Comparison of ENCODE assay signal across 18 mouse cellular contexts in the genomic region with DNA sequence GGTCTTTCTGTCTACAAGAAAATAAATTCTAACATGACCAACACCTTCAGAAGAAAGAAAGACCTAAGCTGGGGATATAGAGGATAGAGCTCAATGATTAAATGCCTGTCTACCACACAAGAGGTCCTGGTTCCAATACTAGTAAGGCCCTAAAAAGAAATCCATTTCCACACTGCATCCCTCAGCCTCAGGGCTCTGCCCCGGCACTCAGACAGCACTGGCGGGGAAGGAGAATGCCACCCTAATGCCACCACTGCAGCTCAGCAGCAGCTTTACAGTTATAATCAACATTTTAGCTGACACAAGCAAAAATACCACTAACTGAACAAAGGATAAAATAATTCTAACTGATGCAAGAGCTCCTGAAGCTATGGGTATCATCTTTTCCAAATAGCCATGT. TPM values are rescaled to one million over a fixed set of nuclear protein-coding genes. Genes with fewer than 3 reads are reported as not detected.
A peak's percentile ranks its signal among the peaks of the same experiment; 100 is the strongest.
DNase-seq lines count a peak whose midpoint lies in the region; ATAC-seq and TF ChIP-seq lines count a peak whose summit lies in the region.
"Had no signal": no experiment of that assay in that cellular context is flagged by ENCODE, and none has a peak within 500 bp of the region (broad histone marks: within the 10 kb centered on the region; RNA-seq: fewer than 3 reads in every experiment).

No protein-coding gene starts in this region.

- no peaks in the 10 kb centered on the region for H3K27me3 ChIP-seq in kidney, embryonic 16.5 days (ENCODE audit: insufficient read depth, low read length)
- H3K27me3 ChIP-seq in forebrain, embryonic 15.5 days = no peaks in the 10 kb centered on the region
- H3K27me3 ChIP-seq in hindbrain, postnatal 0 days (ENCODE audit: insufficient read depth, low read length) = no peaks in the 10 kb centered on the region
- H3K27me3 ChIP-seq in neural tube, embryonic 13.5 days = no peaks in the 10 kb centered on the region
- H3K27me3 ChIP-seq in liver, embryonic 12.5 days (replicated peaks) = no peaks in the 10 kb centered on the region; the same call in 1 of the 2 replicates
- no peaks in the 10 kb centered on the region for H3K27me3 ChIP-seq in kidney, adult 2 months (replicated peaks; ENCODE audit: control insufficient read depth, insufficient read depth, low read length)
- H3K27me3 ChIP-seq: embryonic facial prominence, embryonic 15.5 days; limb, embryonic 15.5 days had no signal

- no peak overlapping the region for H3K4me3 ChIP-seq in kidney, embryonic 16.5 days (ENCODE audit: low read length)
- peak overlapping the region; percentile 45 for H3K4me3 ChIP-seq in forebrain, embryonic 15.5 days
- H3K4me3 ChIP-seq in hindbrain, postnatal 0 days (ENCODE audit: low read length) = peak overlapping the region; percentile 48
- peak overlapping the region; percentile 42 for H3K4me3 ChIP-seq in neural tube, embryonic 13.5 days
- no peak overlapping the region for H3K4me3 ChIP-seq in liver, embryonic 12.5 days
- no peak overlapping the region for H3K4me3 ChIP-seq in kidney, adult 2 months (ENCODE audit: insufficient read depth, low read depth, low read length)
- H3K4me3 ChIP-seq: embryonic facial prominence, embryonic 15.5 days; limb, embryonic 15.5 days had no signal

- no peak for TF ChIP-seq POLR2A in kidney, adult 2 months (IDR thresholded peaks at IDR 0.05; ENCODE audit: low read depth, low read length)

- H3K4me2 ChIP-seq in kidney, embryonic 16.5 days (replicated peaks; ENCODE audit: low read depth, low read length) = no peak overlapping the region; the same call in 1 of the 2 replicates
- H3K4me2 ChIP-seq in forebrain, embryonic 15.5 days (replicated peaks) = peak overlapping the region; percentile 38
- peak overlapping the region; percentile 57 for H3K4me2 ChIP-seq in hindbrain, postnatal 0 days (ENCODE audit: low read depth, low read length)
- H3K4me2 ChIP-seq in neural tube, embryonic 13.5 days = peak overlapping the region; percentile 57
- H3K4me2 ChIP-seq in liver, embryonic 12.5 days = no peak overlapping the region
- H3K4me2 ChIP-seq: embryonic facial prominence, embryonic 15.5 days; limb, embryonic 15.5 days had no signal

- no peak overlapping the region for H3K9ac ChIP-seq in kidney, embryonic 16.5 days (replicated peaks; ENCODE audit: low read length)
- H3K9ac ChIP-seq in forebrain, embryonic 15.5 days (replicated peaks) = peak overlapping the region; percentile 49
- H3K9ac ChIP-seq in hindbrain, postnatal 0 days (replicated peaks; ENCODE audit: low read length) = peak overlapping the region; percentile 56
- peak overlapping the region; percentile 74 for H3K9ac ChIP-seq in neural tube, embryonic 13.5 days
- H3K9ac ChIP-seq in liver, embryonic 12.5 days = no peak overlapping the region
- H3K9ac ChIP-seq: embryonic facial prominence, embryonic 15.5 days; limb, embryonic 15.5 days had no signal

- no peaks in the 10 kb centered on the region for H3K36me3 ChIP-seq in kidney, embryonic 16.5 days (ENCODE audit: insufficient read depth, low read length)
- no peaks in the 10 kb centered on the region for H3K36me3 ChIP-seq in forebrain, embryonic 15.5 days
- no peaks in the 10 kb centered on the region for H3K36me3 ChIP-seq in hindbrain, postnatal 0 days (ENCODE audit: insufficient read depth, low read length)
- no peaks in the 10 kb centered on the region for H3K36me3 ChIP-seq in neural tube, embryonic 13.5 days
- no peaks in the 10 kb centered on the region for H3K36me3 ChIP-seq in liver, embryonic 12.5 days
- H3K36me3 ChIP-seq in kidney, adult 2 months (ENCODE audit: control insufficient read depth, insufficient read depth, low read length) = no peaks in the 10 kb centered on the region
- H3K36me3 ChIP-seq: embryonic facial prominence, embryonic 15.5 days; limb, embryonic 15.5 days had no signal

- peaks cover 38% of the 10 kb centered on the region for H3K4me1 ChIP-seq in kidney, embryonic 16.5 days (ENCODE audit: insufficient read depth, low read length)
- peaks cover 40% of the 10 kb centered on the region for H3K4me1 ChIP-seq in forebrain, embryonic 15.5 days
- peaks cover 10% of the 10 kb centered on the region; the same call in 1 of the 2 replicates for H3K4me1 ChIP-seq in hindbrain, postnatal 0 days (ENCODE audit: insufficient read depth, low read length)
- H3K4me1 ChIP-seq in neural tube, embryonic 13.5 days (replicated peaks) = peaks cover 41% of the 10 kb centered on the region
- H3K4me1 ChIP-seq in liver, embryonic 12.5 days = no peaks in the 10 kb centered on the region
- H3K4me1 ChIP-seq in kidney, adult 2 months (ENCODE audit: control insufficient read depth, insufficient read depth, low read length) = peaks cover 28% of the 10 kb centered on the region

- no peak for TF ChIP-seq CTCF in hindbrain, postnatal 0 days (IDR thresholded peaks at IDR 0.05; ENCODE audit: low read depth)
- TF ChIP-seq CTCF in kidney, adult 2 months (conservative IDR thresholded peaks at IDR 0.05; ENCODE audit: insufficient read depth, insufficient read length, low read depth, low read length) = no peak

- 76% methylated on average over 2 of the region's 2 CpGs for WGBS in kidney, embryonic 16.5 days
- WGBS in forebrain, embryonic 15.5 days = 32% methylated on average over 2 of the region's 2 CpGs
- whole genome bisulfite sequencing in hindbrain, postnatal 0 days = 42% methylated on average over 2 of the region's 2 CpGs
- 27% methylated on average over 2 of the region's 2 CpGs for WGBS in neural tube, embryonic 13.5 days
- WGBS in liver, embryonic 12.5 days (ENCODE audit: insufficient replicate concordance) = 75% methylated on average over 2 of the region's 2 CpGs
- WGBS in kidney, adult 2 months = 63% methylated on average over 2 of the region's 2 CpGs

- no peaks in the 10 kb centered on the region for H3K9me3 ChIP-seq in kidney, embryonic 16.5 days (ENCODE audit: low read length)
- no peaks in the 10 kb centered on the region for H3K9me3 ChIP-seq in forebrain, embryonic 15.5 days
- no peaks in the 10 kb centered on the region for H3K9me3 ChIP-seq in hindbrain, postnatal 0 days (ENCODE audit: low read length)
- H3K9me3 ChIP-seq in neural tube, embryonic 13.5 days = no peaks in the 10 kb centered on the region
- H3K9me3 ChIP-seq in liver, embryonic 12.5 days (replicated peaks) = no peaks in the 10 kb centered on the region
- H3K9me3 ChIP-seq: embryonic facial prominence, embryonic 15.5 days; G1E; limb, embryonic 15.5 days had no signal

- 0 out of 2 replicates have a peak overlapping the region, but pooled peaks have one; percentile 52 for H3K27ac ChIP-seq in kidney, embryonic 16.5 days (ENCODE audit: low read length)
- H3K27ac ChIP-seq in forebrain, embryonic 15.5 days (replicated peaks) = peak overlapping the region; percentile 84
- H3K27ac ChIP-seq in hindbrain, postnatal 0 days = peak overlapping the region; percentile 78
- H3K27ac ChIP-seq in neural tube, embryonic 13.5 days (replicated peaks) = peak overlapping the region; percentile 81
- H3K27ac ChIP-seq in liver, embryonic 12.5 days = no peak overlapping the region
- H3K27ac ChIP-seq in kidney, adult 2 months (ENCODE audit: insufficient read depth, low read depth, low read length) = no peak overlapping the region
- H3K27ac ChIP-seq: embryonic facial prominence, embryonic 15.5 days; limb, embryonic 15.5 days had no signal

- DNase-seq in kidney, postnatal 4 days = no peak
- peak; percentile 47 for DNase-seq in hindbrain, postnatal 0 days (ENCODE audit: low spot score)
- no peak for DNase-seq in yolk sac, embryonic 10.5 days (ENCODE audit: low spot score)
- no peak for DNase-seq in kidney, adult 2 months
- DNase-seq: adrenal gland, postnatal 14 days; heart, postnatal 36 days; kidney, adult 11 months; lung, adult 2 months; right cerebral cortex, adult 18-20 months had no signal

- ATAC-seq in kidney, embryonic 16.5 days (ENCODE audit: low FRiP score, low TSS enrichment) = no peak
- ATAC-seq in forebrain, embryonic 15.5 days (replicated peaks) = no peak; the same call in 1 of the 2 replicates
- ATAC-seq in hindbrain, postnatal 0 days = 0 out of 2 replicates have a peak, but pooled peaks have one; percentile 52
- 0 out of 2 replicates have a peak, but pooled peaks have one; percentile 44 for ATAC-seq in neural tube, embryonic 13.5 days (ENCODE audit: low read depth)
- ATAC-seq in liver, embryonic 12.5 days = no peak

RNA-seq across cellular contexts. Expression of a gene that starts 36.9 kb away (rescaled TPM):
- 13.0 and 16.5 TPM in 2 replicates for polyA plus RNA-seq in kidney, embryonic 16.5 days (2015; fragmentation: Nextera tagmentation; extraction: Ambion mirVana)
- polyA plus RNA-seq in forebrain, embryonic 15.5 days (2015; fragmentation: Nextera tagmentation; extraction: Ambion mirVana) = 19.3 and 20.0 TPM in 2 replicates
- total RNA-seq in hindbrain, postnatal 0 days (2014; rRNA removed) = 86.0 and 116 TPM in 2 replicates
- polyA plus RNA-seq in hindbrain, postnatal 0 days (2015; fragmentation: Nextera tagmentation; extraction: Ambion mirVana) = 14.0 and 14.9 TPM in 2 replicates
- polyA plus RNA-seq in neural tube, embryonic 13.5 days (2015; fragmentation: Nextera tagmentation; extraction: Ambion mirVana) = 15.3 and 19.9 TPM in 2 replicates
- polyA plus RNA-seq in liver, embryonic 12.5 days (2016; fragmentation: Nextera tagmentation; extraction: Ambion mirVana) = 8.4 and 9.3 TPM in 2 replicates
- polyA plus RNA-seq in kidney, adult 2 months (2012; rRNA removed) = 47.6 and 48.0 TPM in 2 replicates

RNA-seq across cellular contexts. Expression of a gene that starts 46.2 kb away (rescaled TPM):
- polyA plus RNA-seq in kidney, embryonic 16.5 days (2015; fragmentation: Nextera tagmentation; extraction: Ambion mirVana) = 9.2 and 9.7 TPM in 2 replicates
- polyA plus RNA-seq in forebrain, embryonic 15.5 days (2015; fragmentation: Nextera tagmentation; extraction: Ambion mirVana) = 7.5 and 9.3 TPM in 2 replicates
- 11.6 and 14.4 TPM in 2 replicates for total RNA-seq in hindbrain, postnatal 0 days (2014; rRNA removed)
- 8.4 and 8.8 TPM in 2 replicates for polyA plus RNA-seq in hindbrain, postnatal 0 days (2015; fragmentation: Nextera tagmentation; extraction: Ambion mirVana)
- polyA plus RNA-seq in neural tube, embryonic 13.5 days (2015; fragmentation: Nextera tagmentation; extraction: Ambion mirVana) = 12.9 and 13.2 TPM in 2 replicates
- polyA plus RNA-seq in liver, embryonic 12.5 days (2016; fragmentation: Nextera tagmentation; extraction: Ambion mirVana) = 1.0 and 1.2 TPM in 2 replicates
- polyA plus RNA-seq in kidney, adult 2 months (2012; rRNA removed) = 12.4 and 13.2 TPM in 2 replicates
- total RNA-seq: granulocyte monocyte progenitor cell, adult 5-6 weeks; megakaryocyte progenitor cell, adult 5-6 weeks had no signal

Comparison
In these comparisons a context has a peak if more than half of its experiments do, and no peak if none do; other contexts are left out.
1. H3K27ac ChIP-seq: peak in kidney, embryonic 16.5 days (single experiment), forebrain, embryonic 15.5 days (single experiment), hindbrain, postnatal 0 days (single experiment) and neural tube, embryonic 13.5 days (single experiment); none in liver, embryonic 12.5 days (single experiment) and kidney, adult 2 months (single experiment).
2. ATAC-seq: peak in hindbrain, postnatal 0 days (single experiment) and neural tube, embryonic 13.5 days (single experiment); none in kidney, embryonic 16.5 days (single experiment), forebrain, embryonic 15.5 days (single experiment) and liver, embryonic 12.5 days (single experiment).
3. H3K4me2 ChIP-seq: peak in forebrain, embryonic 15.5 days (single experiment), hindbrain, postnatal 0 days (single experiment) and neural tube, embryonic 13.5 days (single experiment); none in kidney, embryonic 16.5 days (single experiment) and liver, embryonic 12.5 days (single experiment).
4. H3K4me3 ChIP-seq: peak in forebrain, embryonic 15.5 days (single experiment), hindbrain, postnatal 0 days (single experiment) and neural tube, embryonic 13.5 days (single experiment); none in kidney, embryonic 16.5 days (single experiment), liver, embryonic 12.5 days (single experiment) and kidney, adult 2 months (single experiment).
5. H3K9ac ChIP-seq: peak in forebrain, embryonic 15.5 days (single experiment), hindbrain, postnatal 0 days (single experiment) and neural tube, embryonic 13.5 days (single experiment); none in kidney, embryonic 16.5 days (single experiment) and liver, embryonic 12.5 days (single experiment).